Comparison of ENCODE assay signal across 15 mouse cellular contexts in genomic region chr6:138534879-138535278, GRCm38 (mm10). TPM values are rescaled to one million over a fixed set of nuclear protein-coding genes. Genes with fewer than 3 reads are reported as not detected.
"Had no signal": no experiment of that assay in that cellular context is flagged by ENCODE, and none has a peak within 500 bp of the region (broad histone marks: within the 10 kb centered on the region; RNA-seq: fewer than 3 reads in every experiment).

No protein-coding gene starts in this region.

- DNase-seq: lung, adult 18-20 months; lung, embryonic 14.5 days; lung, postnatal 10 days; lung, postnatal 4 days; midbrain, embryonic 14.5 days; retina, postnatal 1 day; right cerebral cortex, postnatal 25 days; right cerebral cortex, postnatal 4 days; spleen, adult 18-20 months; thymus, adult 2 months; thymus, postnatal 25 days; thymus, postnatal 4 days had no signal

- ATAC-seq: midbrain, embryonic 16.5 days had no signal

RNA-seq across cellular contexts. Expression of gene Lmo3, which starts 46.9 kb away (rescaled TPM):
- total RNA-seq: megakaryocyte, adult 5-6 weeks; megakaryocyte-erythroid progenitor cell, adult 5-6 weeks had no signal
